Mouse (Mus musculus) MEL (cell line): ENCODE data around the gene Exog.

Experiments used
- CHD1 ChIP-seq: IDR thresholded peaks from 2 replicates; pipeline ENCODE4 v1.6.1; 2012; ENCODE audit warnings: low read depth, mild to moderate bottlenecking, inconsistent platforms, low read length, improper control_type of control experiment
- CTCF ChIP-seq, 3 experiments: IDR thresholded peaks in 2 of 3; conservative IDR thresholded peaks in 1 of 3; 2 replicates each; pipeline ENCODE4 v1.5.1; 2011 to 2012; ENCODE audit warnings: low read length in 3 of 3, low read depth in 2 of 3, mild to moderate bottlenecking in 2 of 3, improper control_type of control experiment in 1 of 3, inconsistent platforms in 1 of 3, mixed read lengths in 1 of 3, moderate library complexity in 1 of 3; ENCODE audit not compliant: control insufficient read depth in 1 of 3, insufficient read depth in 1 of 3, poor library complexity in 1 of 3, severe bottlenecking in 1 of 3
- E2F4 ChIP-seq: IDR thresholded peaks from 2 replicates; pipeline ENCODE4 v1.6.1; 2011; ENCODE audit warnings: low read depth, low read length, improper control_type of control experiment, borderline replicate concordance
- EP300 ChIP-seq, 2 experiments: IDR thresholded peaks; 2 replicates each; pipeline ENCODE4 v1.6.1; 2011; ENCODE audit warnings: improper control_type of control experiment in 2 of 2, low read length in 2 of 2, low read depth in 1 of 2, mild to moderate bottlenecking in 1 of 2
- GATA1 ChIP-seq: IDR thresholded peaks from 2 replicates; pipeline ENCODE4 v1.6.1; 2011; ENCODE audit warnings: low read depth, low read length, improper control_type of control experiment
- MAZ ChIP-seq: IDR thresholded peaks from 2 replicates; pipeline ENCODE4 v1.6.1; 2012; ENCODE audit warnings: low read depth, mild to moderate bottlenecking, inconsistent platforms, low read length, improper control_type of control experiment
- NELFE ChIP-seq: IDR thresholded peaks from 2 replicates; pipeline ENCODE4 v1.6.1; 2011; ENCODE audit warnings: low read depth, low read length, improper control_type of control experiment
- POLR2A ChIP-seq, 2 experiments: IDR thresholded peaks; 2 replicates each; pipeline ENCODE4 v1.6.1; 2011 to 2012; ENCODE audit warnings: low read length in 2 of 2, mild to moderate bottlenecking in 2 of 2, control low read depth in 1 of 2, improper control_type of control experiment in 1 of 2, low read depth in 1 of 2, moderate library complexity in 1 of 2; ENCODE audit not compliant: control insufficient read depth in 1 of 2, insufficient read depth in 1 of 2, poor library complexity in 1 of 2
- RAD21 ChIP-seq: IDR thresholded peaks from 2 replicates; pipeline ENCODE4 v1.6.1; 2011; ENCODE audit warnings: mild to moderate bottlenecking, low read depth, low read length, improper control_type of control experiment
- TCF12 ChIP-seq: IDR thresholded peaks from 2 replicates; pipeline ENCODE4 v1.6.1; 2014; ENCODE audit warnings: low read depth, mild to moderate bottlenecking, inconsistent platforms, low read length, improper control_type of control experiment, moderate library complexity
- USF1 ChIP-seq: IDR thresholded peaks from 2 replicates; pipeline ENCODE4 v1.6.1; 2014; ENCODE audit warnings: low read depth, mild to moderate bottlenecking, inconsistent platforms, low read length, improper control_type of control experiment, moderate library complexity
- ZC3H11A ChIP-seq: IDR thresholded peaks from 2 replicates; pipeline ENCODE4 v1.6.1; 2012; ENCODE audit warnings: low read depth, mild to moderate bottlenecking, inconsistent platforms, low read length, improper control_type of control experiment
- ZNF384 ChIP-seq: IDR thresholded peaks from 2 replicates; pipeline ENCODE4 v1.6.1; 2012; ENCODE audit warnings: low read depth, mild to moderate bottlenecking, inconsistent platforms, low read length, improper control_type of control experiment

DNA sequence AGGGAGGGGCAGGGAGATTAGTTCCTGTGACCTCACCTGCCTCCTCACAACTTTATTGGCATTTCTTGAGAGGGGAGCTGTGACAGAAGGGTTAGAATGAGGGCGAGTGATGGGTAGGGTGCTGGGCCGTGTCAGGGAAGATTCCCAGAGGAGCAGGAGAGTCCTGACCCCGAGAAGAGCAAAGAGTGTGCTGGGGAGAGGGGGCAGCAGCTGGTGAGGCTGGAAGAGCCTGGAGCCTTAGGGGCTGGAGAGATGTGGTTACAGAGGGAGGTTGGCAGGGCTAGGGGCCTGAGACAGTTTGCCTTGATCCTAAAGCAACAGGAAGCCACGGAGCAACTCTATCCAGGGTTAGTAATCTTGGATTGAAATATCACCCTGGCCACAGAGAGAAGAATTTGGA, 36.9 kb downstream of the Exog start:
- no peak for TF ChIP-seq ZNF384
- no peak for TF ChIP-seq GATA1
- no peak for TF ChIP-seq E2F4
- TF ChIP-seq CTCF (IDR thresholded peaks at IDR 0.05 in 2 of 3, conservative IDR thresholded peaks at IDR 0.05 in 1 of 3; ENCODE audit: control insufficient read depth in 1 of 3, insufficient read depth in 1 of 3, low read depth in 2 of 3, low read length in 3 of 3, poor library complexity in 1 of 3, severe bottlenecking in 1 of 3): no peak
- TF ChIP-seq USF1: no peak
- TF ChIP-seq ZC3H11A: no peak
- TF ChIP-seq CHD1: no peak
- TF ChIP-seq MAZ: no peak
- no peak for TF ChIP-seq POLR2A (IDR thresholded peaks at IDR 0.05; ENCODE audit: control insufficient read depth in 1 of 2, insufficient read depth in 1 of 2, low read depth in 1 of 2, low read length in 2 of 2, poor library complexity in 1 of 2)
- no peak for TF ChIP-seq RAD21
- no peak for TF ChIP-seq EP300 (IDR thresholded peaks at IDR 0.05; ENCODE audit: low read depth in 1 of 2, low read length in 2 of 2)
- no peak for TF ChIP-seq TCF12
- TF ChIP-seq NELFE: no peak
